Mouse (Mus musculus): ENCODE measurements around the gene Phc2. TPM values are rescaled to one million over a fixed set of nuclear protein-coding genes. Genes with fewer than 3 reads are reported as not detected.
A peak's percentile ranks its signal among the peaks of the same experiment; 100 is the strongest.

Phc2 gene
- polyA plus RNA-seq, 1 experiment, result 18.9 TPM

- Histone ChIP-seq H3K27ac (replicated peaks; ENCODE audit: low read depth, low read length) (no peak overlapping the region), H3K4me3 (ENCODE audit: insufficient read depth, low read depth, low read length) (no peak overlapping the region), H3K4me1 (ENCODE audit: control insufficient read depth, insufficient read depth, insufficient read length, low read length) (no peaks in the 10 kb centered on the region)
These were observed 58.4 kb downstream of the Phc2 start for GRCm38 (mm10) chr4:128712941-128713340.

- H3K27ac ChIP-seq (replicated peaks; ENCODE audit: low read depth, low read length), result no peak overlapping the region
- no peak overlapping the region for H3K4me3 ChIP-seq (ENCODE audit: insufficient read depth, low read depth, low read length)
- no peaks in the 10 kb centered on the region for H3K4me1 ChIP-seq (ENCODE audit: control insufficient read depth, insufficient read depth, insufficient read length, low read length)
These were observed 61.0 kb downstream of the Phc2 start for GRCm38 (mm10) chr4:128715241-128716204.

GRCm38 (mm10) chr4:128716279-128716678 lies 61.8 kb downstream of the Phc2 start:
- H3K4me1 ChIP-seq (ENCODE audit: control insufficient read depth, insufficient read depth, insufficient read length, low read length), result no peaks in the 10 kb centered on the region

GRCm38 (mm10) chr4:128716731-128717130 lies 62.2 kb downstream of the Phc2 start:
- Histone ChIP-seq H3K4me1 (ENCODE audit: control insufficient read depth, insufficient read depth, insufficient read length, low read length) (no peaks in the 10 kb centered on the region), H3K4me3 (ENCODE audit: insufficient read depth, low read depth, low read length) (no peak overlapping the region), H3K27ac (replicated peaks; ENCODE audit: low read depth, low read length) (no peak overlapping the region)

More at GRCm38 (mm10) chr4:128716279-128716678, 61.8 kb downstream of the Phc2 start:
- no peak overlapping the region for H3K27ac ChIP-seq (replicated peaks; ENCODE audit: low read depth, low read length)
- no peak overlapping the region for H3K4me3 ChIP-seq (ENCODE audit: insufficient read depth, low read depth, low read length)

- Histone ChIP-seq H3K4me3 (ENCODE audit: insufficient read depth, low read depth, low read length) (no peak overlapping the region), H3K4me1 (ENCODE audit: control insufficient read depth, insufficient read depth, insufficient read length, low read length) (no peaks in the 10 kb centered on the region; the same call in 1 of the 2 replicates), H3K27ac (replicated peaks; ENCODE audit: low read depth, low read length) (no peak overlapping the region)
These were observed 65.6 kb downstream of the Phc2 start for GRCm38 (mm10) chr4:128720110-128720509.

- Histone ChIP-seq H3K4me3 (ENCODE audit: insufficient read depth, low read depth, low read length) (no peak overlapping the region), H3K27ac (replicated peaks; ENCODE audit: low read depth, low read length) (no peak overlapping the region), H3K4me1 (ENCODE audit: control insufficient read depth, insufficient read depth, insufficient read length, low read length) (no peaks in the 10 kb centered on the region; the same call in 1 of the 2 replicates)
These were observed 66.7 kb downstream of the Phc2 start for GRCm38 (mm10) chr4:128721061-128721648.

- no peak overlapping the region for H3K27ac ChIP-seq (replicated peaks; ENCODE audit: low read depth, low read length)
- no peak overlapping the region for H3K4me3 ChIP-seq (ENCODE audit: insufficient read depth, low read depth, low read length)
- peaks cover under 1% of the 10 kb centered on the region; the same call in 1 of the 2 replicates for H3K4me1 ChIP-seq (ENCODE audit: control insufficient read depth, insufficient read depth, insufficient read length, low read length)
These were observed 67.3 kb downstream of the Phc2 start for GRCm38 (mm10) chr4:128721761-128722160.

- no peak overlapping the region for H3K4me3 ChIP-seq (ENCODE audit: insufficient read depth, low read depth, low read length)
- peaks cover 2% of the 10 kb centered on the region; the same call in 1 of the 2 replicates for H3K4me1 ChIP-seq (ENCODE audit: control insufficient read depth, insufficient read depth, insufficient read length, low read length)
- no peak overlapping the region for H3K27ac ChIP-seq (replicated peaks; ENCODE audit: low read depth, low read length)
These were observed 68.4 kb downstream of the Phc2 start for GRCm38 (mm10) chr4:128722932-128723331.

- no peak overlapping the region for H3K4me3 ChIP-seq (ENCODE audit: insufficient read depth, low read depth, low read length)
- H3K27ac ChIP-seq (replicated peaks; ENCODE audit: low read depth, low read length), result no peak overlapping the region
- peaks cover 2% of the 10 kb centered on the region; the same call in 1 of the 2 replicates for H3K4me1 ChIP-seq (ENCODE audit: control insufficient read depth, insufficient read depth, insufficient read length, low read length)
These were observed 68.9 kb downstream of the Phc2 start for GRCm38 (mm10) chr4:128723431-128723830.

- H3K27ac ChIP-seq (replicated peaks; ENCODE audit: low read depth, low read length), result no peak overlapping the region
- H3K4me3 ChIP-seq (ENCODE audit: insufficient read depth, low read depth, low read length), result no peak overlapping the region
- H3K4me1 ChIP-seq (ENCODE audit: control insufficient read depth, insufficient read depth, insufficient read length, low read length), result peaks cover 4% of the 10 kb centered on the region
These were observed 69.6 kb downstream of the Phc2 start for GRCm38 (mm10) chr4:128724059-128724458.

- peaks cover 13% of the 10 kb centered on the region for H3K4me1 ChIP-seq (ENCODE audit: control insufficient read depth, insufficient read depth, insufficient read length, low read length)
- H3K27ac ChIP-seq (replicated peaks; ENCODE audit: low read depth, low read length), result peak overlapping the region; percentile 88
- H3K4me3 ChIP-seq (ENCODE audit: insufficient read depth, low read depth, low read length), result peak overlapping the region; percentile 96
These were observed 72.7 kb downstream of the Phc2 start for GRCm38 (mm10) chr4:128727019-128727720.

- peak overlapping the region; percentile 80 for H3K27ac ChIP-seq (replicated peaks; ENCODE audit: low read depth, low read length)
- peaks cover 13% of the 10 kb centered on the region for H3K4me1 ChIP-seq (ENCODE audit: control insufficient read depth, insufficient read depth, insufficient read length, low read length)
- H3K4me3 ChIP-seq (ENCODE audit: insufficient read depth, low read depth, low read length), result peak overlapping the region; percentile 96
These were observed 73.4 kb downstream of the Phc2 start for GRCm38 (mm10) chr4:128727721-128728430.

GRCm38 (mm10) chr4:128728431-128728851 lies 73.9 kb downstream of the Phc2 start:
- Histone ChIP-seq H3K4me1 (ENCODE audit: control insufficient read depth, insufficient read depth, insufficient read length, low read length) (peaks cover 16% of the 10 kb centered on the region), H3K4me3 (ENCODE audit: insufficient read depth, low read depth, low read length) (peak overlapping the region; percentile 96), H3K27ac (replicated peaks; ENCODE audit: low read depth, low read length) (peak overlapping the region; percentile 80)

- Histone ChIP-seq H3K27ac (replicated peaks; ENCODE audit: low read depth, low read length) (peak overlapping the region; percentile 84), H3K4me3 (ENCODE audit: insufficient read depth, low read depth, low read length) (peak overlapping the region; percentile 96), H3K4me1 (ENCODE audit: control insufficient read depth, insufficient read depth, insufficient read length, low read length) (peaks cover 24% of the 10 kb centered on the region)
These were observed 74.7 kb downstream of the Phc2 start for GRCm38 (mm10) chr4:128729033-128729708.

Measured in brown adipose tissue, adult 24 weeks (tissue).